Mouse (Mus musculus): ENCODE measurements around the gene Tenm2. TPM values are rescaled to one million over a fixed set of nuclear protein-coding genes. Genes with fewer than 3 reads are reported as not detected.
A peak's percentile ranks its signal among the peaks of the same experiment; 100 is the strongest.

Gene Tenm2
- polyA plus RNA-seq, 1 experiment from 2014 or later: 0.80 TPM

- Histone ChIP-seq H3K36me3 (ENCODE audit: insufficient read depth, low read length) (no peaks in the 10 kb centered on the region), H3K4me2 (ENCODE audit: low read length) (peak overlapping the region; percentile 53), H3K27me3 (ENCODE audit: insufficient read depth, low read length) (no peaks in the 10 kb centered on the region), H3K9ac (ENCODE audit: low read depth, low read length) (no peak overlapping the region), H3K9me3 (replicated peaks; ENCODE audit: low read length) (no peaks in the 10 kb centered on the region), H3K4me1 (replicated peaks; ENCODE audit: insufficient read depth, low read length) (no peaks in the 10 kb centered on the region), H3K27ac (no peak overlapping the region; the same call in 1 of the 2 replicates), H3K4me3 (replicated peaks; ENCODE audit: low read depth, low read length) (0 out of 2 replicates have a peak overlapping the region, but pooled peaks have one; percentile 3)
- DNase-seq (ENCODE audit: low spot score) (peak; percentile 48), ATAC-seq (replicated peaks; ENCODE audit: low FRiP score, low read depth) (peak; percentile 60; the same call in 1 of the 2 replicates)
- TF ChIP-seq CTCF (IDR thresholded peaks at IDR 0.05; ENCODE audit: low read depth): peak; percentile 57
- WGBS: 1% methylated on average over 19 of the region's 19 CpGs
Measured at GRCm38 (mm10) chr11:35985841-35986393, 1249.8 kb downstream of the Tenm2 start.

- H3K9ac ChIP-seq (ENCODE audit: low read depth, low read length): no peak overlapping the region
- H3K36me3 ChIP-seq (ENCODE audit: insufficient read depth, low read length): no peaks in the 10 kb centered on the region
- no peak overlapping the region for H3K4me3 ChIP-seq (replicated peaks; ENCODE audit: low read depth, low read length)
- H3K27ac ChIP-seq: no peak overlapping the region
- H3K27me3 ChIP-seq (ENCODE audit: insufficient read depth, low read length): no peaks in the 10 kb centered on the region
- no peaks in the 10 kb centered on the region for H3K9me3 ChIP-seq (replicated peaks; ENCODE audit: low read length)
- ATAC-seq (replicated peaks; ENCODE audit: low FRiP score, low read depth) (no peak), DNase-seq (ENCODE audit: low spot score) (peak; percentile 30)
- H3K4me1 ChIP-seq (replicated peaks; ENCODE audit: insufficient read depth, low read length): no peaks in the 10 kb centered on the region
- no peak overlapping the region for H3K4me2 ChIP-seq (ENCODE audit: low read length)
- no peak for TF ChIP-seq CTCF (IDR thresholded peaks at IDR 0.05; ENCODE audit: low read depth)
- WGBS: 69% methylated on average over 3 of the region's 3 CpGs
Measured at GRCm38 (mm10) chr11:35982734-35983133, 1253.0 kb downstream of the Tenm2 start.

GRCm38 (mm10) chr11:35980411-35980917 lies 1255.3 kb downstream of the Tenm2 start, which contains the start of gene Wwc1:
Gene Wwc1, minus strand, starts transcription at chr11:35980527.
- Histone ChIP-seq H3K4me3 (replicated peaks; ENCODE audit: low read depth, low read length) (peak within 1 kb of the TSS; percentile 56), H3K4me2 (ENCODE audit: low read length) (peak within 1 kb of the TSS; percentile 90), H3K27ac (peak within 1 kb of the TSS; percentile 84), H3K4me1 (replicated peaks; ENCODE audit: insufficient read depth, low read length) (peaks cover 13% of the 10 kb centered on the region; the same call in 1 of the 2 replicates), H3K9ac (ENCODE audit: low read depth, low read length) (peak within 1 kb of the TSS; percentile 70), H3K36me3 (ENCODE audit: insufficient read depth, low read length) (no peaks in the 10 kb centered on the region), H3K9me3 (replicated peaks; ENCODE audit: low read length) (no peaks in the 10 kb centered on the region), H3K27me3 (ENCODE audit: insufficient read depth, low read length) (no peaks in the 10 kb centered on the region)
- ATAC-seq (replicated peaks; ENCODE audit: low FRiP score, low read depth): peak; percentile 61
- TF ChIP-seq CTCF (IDR thresholded peaks at IDR 0.05; ENCODE audit: low read depth): peak; percentile 46
- DNase-seq (ENCODE audit: low spot score): peak; percentile 68
- under 1% methylated on average over 36 of the region's 47 CpGs for WGBS

GRCm38 (mm10) chr11:35979733-35980410 lies 1255.9 kb downstream of the Tenm2 start:
- Histone ChIP-seq H3K4me3 (replicated peaks; ENCODE audit: low read depth, low read length) (peak overlapping the region; percentile 56), H3K36me3 (ENCODE audit: insufficient read depth, low read length) (no peaks in the 10 kb centered on the region), H3K4me1 (replicated peaks; ENCODE audit: insufficient read depth, low read length) (peaks cover 14% of the 10 kb centered on the region; the same call in 1 of the 2 replicates), H3K4me2 (ENCODE audit: low read length) (peak overlapping the region; percentile 90), H3K27me3 (ENCODE audit: insufficient read depth, low read length) (no peaks in the 10 kb centered on the region), H3K9ac (ENCODE audit: low read depth, low read length) (peak overlapping the region; percentile 70), H3K27ac (peak overlapping the region; percentile 84), H3K9me3 (replicated peaks; ENCODE audit: low read length) (no peaks in the 10 kb centered on the region)
- TF ChIP-seq CTCF (IDR thresholded peaks at IDR 0.05; ENCODE audit: low read depth): no peak
- ATAC-seq (replicated peaks; ENCODE audit: low FRiP score, low read depth) (peak; percentile 40), DNase-seq (ENCODE audit: low spot score) (peak; percentile 32)
- under 1% methylated on average over 47 of the region's 66 CpGs for WGBS

GRCm38 (mm10) chr11:35979266-35979732 lies 1256.5 kb downstream of the Tenm2 start:
- DNase-seq (ENCODE audit: low spot score) (peak; percentile 29), ATAC-seq (replicated peaks; ENCODE audit: low FRiP score, low read depth) (no peak)
- no peaks in the 10 kb centered on the region for H3K9me3 ChIP-seq (replicated peaks; ENCODE audit: low read length)
- WGBS: 1% methylated on average over 12 of the region's 12 CpGs
- no peaks in the 10 kb centered on the region for H3K27me3 ChIP-seq (ENCODE audit: insufficient read depth, low read length)
- peak overlapping the region; percentile 90 for H3K4me2 ChIP-seq (ENCODE audit: low read length)
- peak overlapping the region; percentile 84 for H3K27ac ChIP-seq
- H3K4me3 ChIP-seq (replicated peaks; ENCODE audit: low read depth, low read length): peak overlapping the region; percentile 56
- no peak for TF ChIP-seq CTCF (IDR thresholded peaks at IDR 0.05; ENCODE audit: low read depth)
- no peaks in the 10 kb centered on the region for H3K36me3 ChIP-seq (ENCODE audit: insufficient read depth, low read length)
- H3K9ac ChIP-seq (ENCODE audit: low read depth, low read length): peak overlapping the region; percentile 70
- H3K4me1 ChIP-seq (replicated peaks; ENCODE audit: insufficient read depth, low read length): peaks cover 14% of the 10 kb centered on the region; the same call in 1 of the 2 replicates

GRCm38 (mm10) chr11:35977796-35978195 lies 1258.0 kb downstream of the Tenm2 start:
- Histone ChIP-seq H3K4me1 (replicated peaks; ENCODE audit: insufficient read depth, low read length) (peaks cover 20% of the 10 kb centered on the region; the same call in 1 of the 2 replicates), H3K4me3 (replicated peaks; ENCODE audit: low read depth, low read length) (no peak overlapping the region)
- WGBS: 85% methylated on average over 3 of the region's 3 CpGs

More at GRCm38 (mm10) chr11:35977796-35978195, 1258.0 kb downstream of the Tenm2 start:
- DNase-seq (ENCODE audit: low spot score): no peak
- H3K27ac ChIP-seq: peak overlapping the region; percentile 22; the same call in 1 of the 2 replicates
- peak overlapping the region; percentile 90 for H3K4me2 ChIP-seq (ENCODE audit: low read length)
- H3K36me3 ChIP-seq (ENCODE audit: insufficient read depth, low read length): no peaks in the 10 kb centered on the region
- no peak for ATAC-seq (replicated peaks; ENCODE audit: low FRiP score, low read depth)
- no peaks in the 10 kb centered on the region for H3K27me3 ChIP-seq (ENCODE audit: insufficient read depth, low read length)
- H3K9me3 ChIP-seq (replicated peaks; ENCODE audit: low read length): no peaks in the 10 kb centered on the region
- TF ChIP-seq CTCF (IDR thresholded peaks at IDR 0.05; ENCODE audit: low read depth): no peak
- no peak overlapping the region for H3K9ac ChIP-seq (ENCODE audit: low read depth, low read length)

All from kidney, postnatal 0 days (tissue).